Mouse (Mus musculus) neutrophil, adult 83 days (primary cell): Measurements from ENCODE around the gene Cyp4f39. TPM values are rescaled to one million over a fixed set of nuclear protein-coding genes. Genes with fewer than 3 reads are reported as not detected.

ENCODE experiments used
- total RNA-seq, 2 experiments: library from RNA; stranded (reverse); gene quantifications; one replicate each; pipeline ENCODE4 v1.2.4; 2023

The Cyp4f39 gene
- total RNA-seq: not detected

GRCm38 (mm10) chr17:32452482-32452881 is at the start of gene Cyp4f39:
TSS of gene Cyp4f39 (plus strand) at chr17:32452723.

GRCm38 (mm10) chr17:32403417-32403816 is 49.1 kb upstream of the Cyp4f39 start, which contains the start of gene Rasal3:
TSS of gene Rasal3 (minus strand) at chr17:32403583.

GRCm38 (mm10) chr17:32424034-32424433 is 28.5 kb upstream of the Cyp4f39 start, which contains the start of gene Pglyrp2:
TSS of gene Pglyrp2 (minus strand) at chr17:32424167.

GRCm38 (mm10) chr17:32505851-32506728 is 53.6 kb downstream of the Cyp4f39 start, which contains the start of gene Cyp4f17:
TSS of gene Cyp4f17 (plus strand) at chr17:32506050.

GRCm38 (mm10) chr17:32536051-32536866 is 83.7 kb downstream of the Cyp4f39 start, which contains the start of gene Cyp4f16:
TSS of gene Cyp4f16 (plus strand) at chr17:32536558.

Other genes starting within 250 kb of the Cyp4f39 start
- 100 to 1,000 TPM; 186 to 197 TPM for gene Brd4, start 168.0 kb upstream of the Cyp4f39 start, total RNA-seq
- 10 to 100 TPM; 87.0 to 92.0 TPM for gene Akap8, start 131.5 kb upstream of the Cyp4f39 start, total RNA-seq
- gene Akap8l, start 102.1 kb upstream of the Cyp4f39 start, total RNA-seq: 10 to 100 TPM; 60.9 to 73.1 TPM
- 10 to 100 TPM; 14.6 to 15.2 TPM for gene Wiz, start 63.3 kb upstream of the Cyp4f39 start, total RNA-seq
- gene Rasal3, start 49.1 kb upstream of the Cyp4f39 start, total RNA-seq: 10 to 100 TPM; 41.2 to 44.7 TPM
- under 1 TPM; 0.38 to 0.46 TPM for gene Pglyrp2, start 28.6 kb upstream of the Cyp4f39 start, total RNA-seq
- gene Cyp4f17, start 53.3 kb downstream of the Cyp4f39 start, total RNA-seq: under 1 TPM; 0.18 to 0.33 TPM
- 10 to 100 TPM; 15.9 to 18.9 TPM for gene Cyp4f16, start 83.8 kb downstream of the Cyp4f39 start, total RNA-seq
- gene Cyp4f37, start 168.6 kb downstream of the Cyp4f39 start, total RNA-seq: under 1 TPM; 0.50 to 0.84 TPM
- gene Cyp4f40, start 206.2 kb downstream of the Cyp4f39 start, total RNA-seq: not detected
- not detected for gene Cyp4f15, start 232.9 kb downstream of the Cyp4f39 start, total RNA-seq